Mouse (Mus musculus) liver, embryonic 14.5 days (tissue): Measurements from ENCODE around the gene Zfp346.

Source experiments
- CTCF ChIP-seq: IDR thresholded peaks from 2 replicates; pipeline ENCODE4 v1.5.1; 2016; ENCODE audit warnings: antibody characterized with exemption, low read depth, control low read depth
- EP300 ChIP-seq: IDR thresholded peaks from 2 replicates; pipeline ENCODE4 v1.6.1; 2016; ENCODE audit warnings: antibody characterized with exemption, low read depth

- TF ChIP-seq CTCF (no peak), EP300 (no peak)
Observed at GRCm38 (mm10) chr13:55172336-55172770, 67.2 kb downstream of the Zfp346 start.
